Mouse (Mus musculus): ENCODE measurements at regions not wholly inside any gene's neighbourhood (a gene's known extent, or its start where the extent isn't known, plus 50 kb on each side); places are given as distances from the start of the nearest gene placed in this dataset.

DNA sequence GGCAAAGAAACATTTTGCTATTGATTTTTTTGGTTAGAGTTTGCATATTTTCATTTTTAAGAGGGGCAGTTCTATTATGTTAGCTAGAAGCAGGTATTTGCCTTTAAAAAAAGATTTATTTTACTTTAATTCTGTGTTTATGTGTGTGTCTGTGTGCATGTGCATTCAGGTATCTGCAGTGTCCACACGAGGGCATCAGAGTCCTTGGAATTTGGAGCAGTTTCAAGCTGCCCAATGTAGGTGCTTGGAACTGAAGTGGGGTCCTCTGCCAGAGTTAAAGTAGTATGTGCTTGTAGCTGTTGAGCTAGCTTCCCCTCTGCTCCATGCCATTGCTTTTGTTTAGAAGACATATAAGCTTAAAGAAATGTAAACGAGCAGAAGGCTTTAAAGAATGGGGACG lies 89.1 kb downstream of the 9330182O14Rik start:
- 79% methylated on average over 3 of the region's 3 CpGs for WGBS

GRCm38 (mm10) chr15:40241764-40242163 lies 107.6 kb downstream of the 9330182O14Rik start:
- H3K36me3 ChIP-seq (ENCODE audit: control insufficient read depth, insufficient read depth, low read length) = no peaks in the 10 kb centered on the region
- no peak overlapping the region for H3K27ac ChIP-seq (ENCODE audit: low read depth, low read length)
- ATAC-seq (replicated peaks; ENCODE audit: low FRiP score) (no peak), DNase-seq (ENCODE audit: low spot score) (no peak)
- H3K4me2 ChIP-seq = no peak overlapping the region
- 78% methylated on average over 4 of the region's 4 CpGs for WGBS
- H3K9me3 ChIP-seq (ENCODE audit: control insufficient read depth, low read length) = no peaks in the 10 kb centered on the region
- H3K4me1 ChIP-seq (replicated peaks; ENCODE audit: control insufficient read depth, insufficient read depth, low read length) = no peaks in the 10 kb centered on the region
- H3K27me3 ChIP-seq (replicated peaks; ENCODE audit: control insufficient read depth, insufficient read depth, low read length) = no peaks in the 10 kb centered on the region
- H3K4me3 ChIP-seq (ENCODE audit: low read depth, low read length) = no peak overlapping the region
- H3K9ac ChIP-seq (ENCODE audit: low read depth, low read length) = no peak overlapping the region

More for the DNA sequence above, 89.1 kb downstream of the 9330182O14Rik start:
- Histone ChIP-seq H3K27ac (ENCODE audit: low read depth, low read length) (no peak overlapping the region), H3K36me3 (ENCODE audit: control insufficient read depth, insufficient read depth, low read length) (no peaks in the 10 kb centered on the region), H3K9me3 (ENCODE audit: control insufficient read depth, low read length) (no peaks in the 10 kb centered on the region), H3K27me3 (replicated peaks; ENCODE audit: control insufficient read depth, insufficient read depth, low read length) (no peaks in the 10 kb centered on the region), H3K4me2 (no peak overlapping the region), H3K4me3 (ENCODE audit: low read depth, low read length) (no peak overlapping the region), H3K4me1 (replicated peaks; ENCODE audit: control insufficient read depth, insufficient read depth, low read length) (no peaks in the 10 kb centered on the region), H3K9ac (ENCODE audit: low read depth, low read length) (no peak overlapping the region)
- DNase-seq (ENCODE audit: low spot score) = no peak
- no peak for ATAC-seq (replicated peaks; ENCODE audit: low FRiP score)

GRCm38 (mm10) chr15:40248966-40249365 lies 114.8 kb downstream of the 9330182O14Rik start:
- H3K4me2 ChIP-seq = no peak overlapping the region
- no peaks in the 10 kb centered on the region for H3K9me3 ChIP-seq (ENCODE audit: control insufficient read depth, low read length)
- no peak overlapping the region for H3K9ac ChIP-seq (ENCODE audit: low read depth, low read length)
- no peak overlapping the region for H3K4me3 ChIP-seq (ENCODE audit: low read depth, low read length)
- ATAC-seq (replicated peaks; ENCODE audit: low FRiP score) (no peak), DNase-seq (ENCODE audit: low spot score) (no peak)
- H3K27me3 ChIP-seq (replicated peaks; ENCODE audit: control insufficient read depth, insufficient read depth, low read length) = no peaks in the 10 kb centered on the region
- no peak overlapping the region for H3K27ac ChIP-seq (ENCODE audit: low read depth, low read length)
- no peaks in the 10 kb centered on the region for H3K36me3 ChIP-seq (ENCODE audit: control insufficient read depth, insufficient read depth, low read length)
- H3K4me1 ChIP-seq (replicated peaks; ENCODE audit: control insufficient read depth, insufficient read depth, low read length) = no peaks in the 10 kb centered on the region
- 85% methylated on average over 4 of the region's 4 CpGs for WGBS

- no peak overlapping the region for H3K27ac ChIP-seq (ENCODE audit: low read depth, low read length)
- H3K4me2 ChIP-seq = no peak overlapping the region
- no peaks in the 10 kb centered on the region for H3K27me3 ChIP-seq (replicated peaks; ENCODE audit: control insufficient read depth, insufficient read depth, low read length)
- DNase-seq (ENCODE audit: low spot score) = no peak
- H3K4me1 ChIP-seq (replicated peaks; ENCODE audit: control insufficient read depth, insufficient read depth, low read length) = no peaks in the 10 kb centered on the region
- no peak overlapping the region for H3K4me3 ChIP-seq (ENCODE audit: low read depth, low read length)
- no peaks in the 10 kb centered on the region for H3K36me3 ChIP-seq (ENCODE audit: control insufficient read depth, insufficient read depth, low read length)
- ATAC-seq (replicated peaks; ENCODE audit: low FRiP score) = no peak
- 77% methylated on average over 5 of the region's 5 CpGs for WGBS
- no peak overlapping the region for H3K9ac ChIP-seq (ENCODE audit: low read depth, low read length)
- no peaks in the 10 kb centered on the region for H3K9me3 ChIP-seq (ENCODE audit: control insufficient read depth, low read length)
Measured at GRCm38 (mm10) chr15:40259433-40259832, 125.3 kb downstream of the 9330182O14Rik start.

DNA sequence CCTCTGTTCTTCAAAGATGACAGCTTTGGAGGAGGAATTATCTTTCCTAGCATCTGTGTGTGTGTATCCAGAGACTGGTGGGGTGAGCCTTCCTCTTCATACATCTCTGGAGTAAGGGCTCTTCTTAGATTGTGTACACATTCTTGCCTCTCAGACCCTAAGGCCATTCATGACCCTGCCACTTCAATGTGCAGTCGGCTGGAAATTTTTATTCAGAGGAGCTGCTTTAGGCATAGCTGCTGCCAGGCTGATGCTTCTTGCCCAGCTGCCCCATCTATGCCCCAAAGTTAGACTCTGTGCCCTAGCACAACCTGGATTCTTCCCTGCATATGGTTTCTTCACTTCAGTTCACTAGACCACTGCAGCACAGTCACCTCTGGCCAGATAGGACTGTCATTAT lies 144.9 kb downstream of the 9330182O14Rik start:
- DNase-seq (ENCODE audit: low spot score) = no peak
- H3K27me3 ChIP-seq (replicated peaks; ENCODE audit: control insufficient read depth, insufficient read depth, low read length) = no peaks in the 10 kb centered on the region
- H3K4me3 ChIP-seq (ENCODE audit: low read depth, low read length) = no peak overlapping the region
- H3K9me3 ChIP-seq (ENCODE audit: control insufficient read depth, low read length) = no peaks in the 10 kb centered on the region
- no peaks in the 10 kb centered on the region for H3K36me3 ChIP-seq (ENCODE audit: control insufficient read depth, insufficient read depth, low read length)
- H3K9ac ChIP-seq (ENCODE audit: low read depth, low read length) = no peak overlapping the region
- WGBS = 70% methylated on average over 1 of the region's 1 CpGs
- H3K4me2 ChIP-seq = no peak overlapping the region
- ATAC-seq (replicated peaks; ENCODE audit: low FRiP score) = no peak
- H3K27ac ChIP-seq (ENCODE audit: low read depth, low read length) = no peak overlapping the region
- H3K4me1 ChIP-seq (replicated peaks; ENCODE audit: control insufficient read depth, insufficient read depth, low read length) = no peaks in the 10 kb centered on the region

DNA sequence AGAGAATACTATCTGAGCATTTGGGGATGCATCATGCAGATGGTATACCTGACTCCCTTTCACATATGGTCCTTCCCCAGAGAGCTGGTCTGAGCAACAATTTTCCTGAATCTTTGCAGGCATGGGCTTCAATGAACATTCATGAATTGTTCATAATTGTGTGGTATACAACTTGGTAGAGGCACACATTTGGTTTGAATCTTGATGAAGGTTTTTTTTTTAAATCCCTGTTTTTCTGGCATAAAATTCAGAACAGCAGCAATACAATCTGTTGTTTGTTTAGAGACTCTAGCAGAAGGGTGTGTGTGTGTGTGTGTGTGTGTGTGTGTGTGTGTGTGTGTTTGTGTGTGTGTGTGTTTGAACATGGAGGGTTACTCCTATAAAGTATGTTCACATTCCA lies 146.4 kb downstream of the 9330182O14Rik start:
- no peaks in the 10 kb centered on the region for H3K9me3 ChIP-seq (ENCODE audit: control insufficient read depth, low read length)
- DNase-seq (ENCODE audit: low spot score) (no peak), ATAC-seq (replicated peaks; ENCODE audit: low FRiP score) (no peak)
- no peaks in the 10 kb centered on the region for H3K36me3 ChIP-seq (ENCODE audit: control insufficient read depth, insufficient read depth, low read length)
- no peak overlapping the region for H3K4me3 ChIP-seq (ENCODE audit: low read depth, low read length)
- H3K4me2 ChIP-seq = no peak overlapping the region
- no peaks in the 10 kb centered on the region for H3K4me1 ChIP-seq (replicated peaks; ENCODE audit: control insufficient read depth, insufficient read depth, low read length)
- no peak overlapping the region for H3K9ac ChIP-seq (ENCODE audit: low read depth, low read length)
- no peak overlapping the region for H3K27ac ChIP-seq (ENCODE audit: low read depth, low read length)
- H3K27me3 ChIP-seq (replicated peaks; ENCODE audit: control insufficient read depth, insufficient read depth, low read length) = no peaks in the 10 kb centered on the region

- H3K27me3 ChIP-seq (replicated peaks; ENCODE audit: control insufficient read depth, insufficient read depth, low read length) = no peaks in the 10 kb centered on the region
- DNase-seq (ENCODE audit: low spot score) (no peak), ATAC-seq (replicated peaks; ENCODE audit: low FRiP score) (no peak)
- no peaks in the 10 kb centered on the region for H3K4me1 ChIP-seq (replicated peaks; ENCODE audit: control insufficient read depth, insufficient read depth, low read length)
- 64% methylated on average over 1 of the region's 1 CpGs for WGBS
- H3K9ac ChIP-seq (ENCODE audit: low read depth, low read length) = no peak overlapping the region
- no peak overlapping the region for H3K4me3 ChIP-seq (ENCODE audit: low read depth, low read length)
- H3K27ac ChIP-seq (ENCODE audit: low read depth, low read length) = no peak overlapping the region
- no peak overlapping the region for H3K4me2 ChIP-seq
- H3K9me3 ChIP-seq (ENCODE audit: control insufficient read depth, low read length) = no peaks in the 10 kb centered on the region
- H3K36me3 ChIP-seq (ENCODE audit: control insufficient read depth, insufficient read depth, low read length) = no peaks in the 10 kb centered on the region
Measured at GRCm38 (mm10) chr15:40281078-40281720, 147.0 kb downstream of the 9330182O14Rik start.

GRCm38 (mm10) chr15:40291602-40292001 lies 157.4 kb downstream of the 9330182O14Rik start:
- Histone ChIP-seq H3K4me1 (replicated peaks; ENCODE audit: control insufficient read depth, insufficient read depth, low read length) (no peaks in the 10 kb centered on the region), H3K9me3 (ENCODE audit: control insufficient read depth, low read length) (no peaks in the 10 kb centered on the region), H3K4me3 (ENCODE audit: low read depth, low read length) (no peak overlapping the region), H3K27me3 (replicated peaks; ENCODE audit: control insufficient read depth, insufficient read depth, low read length) (no peaks in the 10 kb centered on the region), H3K4me2 (no peak overlapping the region), H3K27ac (ENCODE audit: low read depth, low read length) (no peak overlapping the region), H3K36me3 (ENCODE audit: control insufficient read depth, insufficient read depth, low read length) (no peaks in the 10 kb centered on the region), H3K9ac (ENCODE audit: low read depth, low read length) (no peak overlapping the region)
- no peak for DNase-seq (ENCODE audit: low spot score)
- 83% methylated on average over 1 of the region's 1 CpGs for WGBS
- no peak for ATAC-seq (replicated peaks; ENCODE audit: low FRiP score)

- H3K9ac ChIP-seq (ENCODE audit: low read depth, low read length) = no peak overlapping the region
- H3K27ac ChIP-seq (ENCODE audit: low read depth, low read length) = no peak overlapping the region
- DNase-seq (ENCODE audit: low spot score) = no peak
- no peaks in the 10 kb centered on the region for H3K27me3 ChIP-seq (replicated peaks; ENCODE audit: control insufficient read depth, insufficient read depth, low read length)
- no peaks in the 10 kb centered on the region for H3K36me3 ChIP-seq (ENCODE audit: control insufficient read depth, insufficient read depth, low read length)
- H3K9me3 ChIP-seq (ENCODE audit: control insufficient read depth, low read length) = no peaks in the 10 kb centered on the region
- H3K4me1 ChIP-seq (replicated peaks; ENCODE audit: control insufficient read depth, insufficient read depth, low read length) = no peaks in the 10 kb centered on the region
- H3K4me2 ChIP-seq = no peak overlapping the region
- ATAC-seq (replicated peaks; ENCODE audit: low FRiP score) = no peak
- no peak overlapping the region for H3K4me3 ChIP-seq (ENCODE audit: low read depth, low read length)
- WGBS = 78% methylated on average over 2 of the region's 2 CpGs
Measured at GRCm38 (mm10) chr15:40312226-40312625, 178.1 kb downstream of the 9330182O14Rik start.
